Mouse (Mus musculus) thymus, postnatal 0 days (tissue): Measurements from ENCODE around the gene Asf1b. TPM values are rescaled to one million over a fixed set of nuclear protein-coding genes. Genes with fewer than 3 reads are reported as not detected.
A peak's percentile ranks its signal among the peaks of the same experiment; 100 is the strongest.
"Not testable (repeated sequence)": the region's sequence is repeated elsewhere in the genome, so short reads cannot be mapped to it uniquely, and the experiment has no call there.

ENCODE experiments used
- DNase-seq: peaks from one replicate; pipeline ENCODE4 v3.0.0-alpha.2; 2015; ENCODE audit warnings: low spot score
- polyA plus RNA-seq: library from polyadenylated mRNA; unstranded; fragments of >200 nt; fragmentation: Nextera tagmentation; extraction: Ambion mirVana; gene quantifications from 2 replicates; pipeline ENCODE4 v1.2.1, GENCODE M21; 2015

Gene Asf1b
- polyA plus RNA-seq, 1 experiment from 2014 or later, result 117 TPM

DNA sequence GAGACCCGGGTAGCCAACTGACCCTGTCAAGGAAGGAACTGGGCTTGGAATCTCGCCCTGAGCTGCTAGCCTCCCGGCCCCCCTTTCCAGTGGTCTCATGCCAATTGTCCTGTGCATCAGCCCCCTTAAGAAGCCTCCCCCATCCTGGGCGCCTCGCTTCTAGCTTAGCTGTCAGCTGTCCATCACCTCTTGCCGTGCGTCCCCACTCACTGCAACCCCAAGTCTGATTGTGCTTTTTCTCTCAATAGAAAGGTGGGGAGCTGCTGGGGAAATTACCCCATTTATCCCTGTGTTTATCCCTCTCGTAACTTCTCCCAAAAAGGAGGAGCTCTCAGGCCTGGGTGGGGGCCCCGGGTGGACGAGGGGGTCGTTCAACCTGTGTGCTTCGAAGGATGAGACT lies 40.7 kb downstream of the Asf1b start:
- DNase-seq, result no peak

DNA sequence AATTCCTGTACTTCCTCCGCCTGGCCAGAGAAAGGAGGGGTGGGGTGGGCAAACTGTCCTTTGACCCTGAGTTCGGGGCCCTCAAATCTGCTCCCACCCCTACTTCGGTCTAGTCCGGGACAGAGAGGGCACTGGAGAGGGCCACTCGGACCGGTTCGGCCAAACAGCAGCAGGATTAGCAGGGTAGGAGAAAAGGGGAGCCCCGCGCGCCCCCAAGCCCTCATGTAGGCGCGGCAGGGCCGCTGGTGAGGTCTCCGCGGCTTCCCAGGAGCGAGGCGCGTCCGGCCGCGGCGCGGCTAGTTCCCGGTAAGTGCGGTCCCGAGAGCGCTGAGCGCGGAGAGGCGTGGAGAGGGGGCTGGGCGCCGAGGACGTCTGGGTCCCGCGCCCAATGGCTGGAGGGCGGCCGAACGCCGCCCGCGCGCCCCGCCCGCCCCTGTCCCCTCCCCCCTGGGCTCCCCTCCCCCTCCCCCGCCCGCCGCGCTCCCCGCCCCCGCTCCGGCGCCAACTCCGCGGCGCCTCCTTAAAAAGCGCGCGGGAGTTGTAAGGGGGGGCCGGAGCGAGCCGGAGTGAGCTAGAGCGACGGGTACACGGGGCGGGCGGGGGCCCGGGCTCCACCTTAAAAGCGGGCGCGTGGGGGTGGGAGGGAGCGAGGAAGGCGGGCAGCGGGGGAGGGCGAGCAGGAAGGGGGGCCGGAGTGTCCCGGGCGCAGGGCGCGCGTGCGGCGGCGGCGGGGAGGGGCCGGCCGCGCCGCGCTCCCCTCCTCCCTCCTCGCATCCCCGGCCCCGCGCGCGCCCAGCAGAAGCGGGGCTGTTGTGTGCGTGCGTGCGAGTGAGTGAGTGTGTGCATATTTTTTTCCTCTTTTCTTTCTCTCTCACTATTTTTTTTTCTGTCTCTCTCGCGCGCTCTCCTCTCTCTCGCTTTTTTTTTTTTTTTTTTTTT lies 41.5 kb downstream of the Asf1b start:
- DNase-seq, result peak; percentile 71

DNA sequence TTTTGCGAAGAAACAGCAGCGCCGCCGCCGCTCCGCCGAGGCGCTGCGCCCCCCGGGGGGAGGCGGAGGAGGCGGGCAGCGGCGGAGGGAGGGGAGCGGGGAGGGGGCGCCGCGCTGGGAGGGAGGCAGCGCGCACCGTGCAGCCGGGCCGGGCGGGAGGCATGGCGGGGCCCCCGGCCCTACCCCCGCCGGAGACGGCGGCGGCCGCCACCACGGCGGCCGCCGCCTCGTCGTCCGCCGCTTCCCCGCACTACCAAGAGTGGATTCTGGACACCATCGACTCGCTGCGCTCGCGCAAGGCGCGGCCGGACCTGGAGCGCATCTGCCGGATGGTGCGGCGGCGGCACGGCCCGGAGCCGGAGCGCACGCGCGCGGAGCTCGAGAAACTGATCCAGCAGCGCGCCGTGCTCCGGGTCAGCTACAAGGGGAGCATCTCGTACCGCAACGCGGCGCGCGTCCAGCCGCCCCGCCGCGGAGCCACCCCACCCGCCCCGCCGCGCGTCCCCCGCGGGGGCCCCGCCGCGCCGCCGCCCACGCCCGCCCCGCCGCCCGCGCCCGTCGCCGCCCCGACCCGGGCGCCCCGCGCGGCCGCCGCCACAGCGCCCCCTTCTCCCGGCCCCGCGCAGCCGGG lies 42.3 kb downstream of the Asf1b start, which contains the start of gene Samd1:
Samd1 (plus strand) TSS at position 162 of the 631 bp plus-strand sequence.
- DNase-seq, result peak; percentile 49

- DNase-seq, result peak; percentile 66
These were observed 43.1 kb downstream of the Asf1b start for GRCm38 (mm10) chr8:83998231-83999056.

- DNase-seq, result no peak
These were observed 43.9 kb downstream of the Asf1b start for GRCm38 (mm10) chr8:83999057-83999705.

- no peak for DNase-seq
These were observed 44.5 kb downstream of the Asf1b start for GRCm38 (mm10) chr8:83999825-84000224.

GRCm38 (mm10) chr8:84001281-84002000 lies 46.1 kb downstream of the Asf1b start, which contains the start of gene 1700067K01Rik:
Gene 1700067K01Rik (plus strand): TSS chr8:84001502.
- no peak for DNase-seq

DNA sequence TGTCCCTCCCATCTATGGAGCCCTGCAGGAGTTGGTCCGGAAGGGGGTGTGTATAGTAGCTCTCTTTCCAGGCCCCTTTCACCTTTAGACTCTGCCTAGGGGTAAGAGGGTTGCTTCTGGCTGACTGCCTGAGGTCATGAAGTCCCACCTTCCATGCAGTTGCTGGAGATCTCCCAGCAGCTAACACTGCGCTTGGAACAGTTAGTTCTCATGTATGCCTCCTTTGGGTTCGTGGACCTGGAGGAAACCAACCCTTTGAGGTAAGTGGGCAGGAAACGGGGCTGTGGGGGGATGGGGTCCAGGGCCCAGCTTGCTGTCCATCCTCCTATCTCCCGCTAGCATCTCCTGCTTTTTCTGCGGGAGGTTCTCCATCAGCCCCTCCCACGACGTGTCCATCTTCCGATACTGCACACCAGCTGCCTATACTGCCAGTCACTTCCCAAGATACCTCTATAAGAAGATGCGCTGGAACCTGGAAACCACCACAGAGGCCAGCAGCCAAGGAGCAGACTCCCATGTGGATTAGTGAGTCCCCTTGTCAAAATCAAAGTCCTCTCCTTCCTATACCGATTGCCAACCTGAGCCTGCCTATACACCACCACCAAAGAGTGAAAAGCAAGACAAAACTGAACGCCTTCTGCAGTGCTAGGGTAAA lies 47.8 kb downstream of the Asf1b start:
- DNase-seq, result no peak

- DNase-seq, result no peak
These were observed 48.4 kb downstream of the Asf1b start for GRCm38 (mm10) chr8:84003612-84004246.

DNA sequence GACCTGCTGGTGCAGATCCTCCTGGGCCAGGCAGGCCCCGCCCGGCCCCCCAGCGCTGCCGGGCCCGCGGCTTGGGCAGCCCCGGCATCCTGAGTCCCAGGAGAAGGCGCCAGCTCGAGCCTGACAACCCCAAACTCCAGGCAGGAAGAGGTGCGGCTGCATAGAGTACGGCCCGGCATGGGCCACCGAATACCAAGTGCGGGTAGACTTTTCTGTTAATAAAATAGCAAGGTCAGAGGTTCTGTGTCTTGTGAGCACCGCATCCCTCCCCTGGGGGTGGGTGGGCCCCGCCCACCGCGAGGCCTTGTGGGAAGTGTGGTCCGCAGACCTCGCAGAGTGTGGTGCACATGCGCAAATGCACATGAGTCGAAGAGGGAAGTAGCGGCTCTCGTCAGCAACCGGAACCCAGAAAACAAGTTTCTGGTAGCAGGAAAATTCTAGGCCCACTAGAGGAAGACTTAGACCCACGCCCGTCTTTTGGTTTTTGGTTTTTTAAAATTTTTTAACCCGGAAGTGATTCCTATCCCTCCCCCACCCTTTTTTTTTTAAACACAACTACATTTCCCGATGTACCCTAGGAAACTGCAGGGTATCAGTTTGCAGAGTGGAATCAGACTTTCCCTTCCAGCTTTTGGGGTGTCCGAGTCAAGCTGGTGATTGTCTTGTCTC lies 49.4 kb downstream of the Asf1b start:
- DNase-seq, result peak; percentile 96

DNA sequence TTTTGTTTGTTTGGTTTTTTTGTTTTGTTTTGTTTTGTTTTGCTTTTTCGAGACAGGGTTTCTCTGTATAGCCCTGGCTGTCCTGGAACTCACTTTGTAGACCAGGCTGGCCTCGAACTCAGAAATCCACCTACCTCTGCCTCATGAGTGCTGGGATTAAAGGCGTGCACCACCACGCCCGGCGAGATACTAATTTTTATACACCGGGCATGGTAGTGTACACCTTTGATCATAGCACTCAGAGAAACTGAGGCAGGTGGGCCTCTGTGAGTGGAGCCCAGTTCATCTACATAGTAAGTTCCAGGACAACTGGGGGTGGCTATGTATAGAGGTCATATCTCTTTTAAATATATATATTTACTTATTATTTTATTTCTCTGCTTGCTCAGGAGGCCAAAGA lies 50.2 kb downstream of the Asf1b start:
- not testable (repeated sequence) for DNase-seq

DNA sequence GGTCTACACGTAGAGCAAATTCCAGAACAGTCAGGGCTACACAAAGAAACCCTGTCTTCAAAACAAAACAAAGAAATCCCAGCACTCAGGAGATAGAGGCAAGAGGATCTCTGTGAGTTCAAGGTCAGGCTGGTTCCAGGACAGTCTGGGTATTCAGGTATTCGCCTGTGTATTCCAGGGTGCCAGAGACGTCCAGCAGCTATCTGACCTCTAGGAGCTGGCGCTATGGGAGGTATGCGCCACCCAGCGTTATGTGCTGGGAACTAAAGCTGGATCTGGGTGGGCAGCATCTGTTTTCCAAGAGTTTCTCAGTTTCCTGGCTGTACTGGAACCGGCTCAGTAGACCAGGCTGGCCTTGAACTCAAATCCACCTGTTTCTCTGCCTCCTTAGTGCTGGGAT lies 53.1 kb downstream of the Asf1b start:
- DNase-seq, result no peak

DNA sequence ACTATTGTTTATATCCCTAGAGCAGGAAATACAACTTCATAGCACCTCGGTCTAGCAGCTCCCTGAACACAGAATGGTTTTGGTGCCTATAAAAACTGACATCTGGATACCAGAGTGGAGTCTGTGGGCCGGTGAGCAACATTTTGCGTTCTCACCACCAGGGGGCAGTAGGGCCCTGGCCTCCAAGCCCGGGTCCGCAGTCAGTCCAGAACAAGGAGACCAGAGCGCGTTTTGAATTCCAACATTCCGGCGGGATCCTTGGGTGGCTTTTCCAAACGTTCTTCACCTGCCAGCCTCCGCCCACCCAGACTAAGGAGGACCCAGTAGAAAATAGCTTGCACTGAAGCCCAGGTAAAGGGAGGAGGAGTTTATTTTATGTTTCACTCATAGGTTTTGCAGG lies 54.6 kb downstream of the Asf1b start:
- peak; percentile 77 for DNase-seq

- peak; percentile 72 for DNase-seq
These were observed 55.6 kb downstream of the Asf1b start for GRCm38 (mm10) chr8:84010625-84011611.

DNA sequence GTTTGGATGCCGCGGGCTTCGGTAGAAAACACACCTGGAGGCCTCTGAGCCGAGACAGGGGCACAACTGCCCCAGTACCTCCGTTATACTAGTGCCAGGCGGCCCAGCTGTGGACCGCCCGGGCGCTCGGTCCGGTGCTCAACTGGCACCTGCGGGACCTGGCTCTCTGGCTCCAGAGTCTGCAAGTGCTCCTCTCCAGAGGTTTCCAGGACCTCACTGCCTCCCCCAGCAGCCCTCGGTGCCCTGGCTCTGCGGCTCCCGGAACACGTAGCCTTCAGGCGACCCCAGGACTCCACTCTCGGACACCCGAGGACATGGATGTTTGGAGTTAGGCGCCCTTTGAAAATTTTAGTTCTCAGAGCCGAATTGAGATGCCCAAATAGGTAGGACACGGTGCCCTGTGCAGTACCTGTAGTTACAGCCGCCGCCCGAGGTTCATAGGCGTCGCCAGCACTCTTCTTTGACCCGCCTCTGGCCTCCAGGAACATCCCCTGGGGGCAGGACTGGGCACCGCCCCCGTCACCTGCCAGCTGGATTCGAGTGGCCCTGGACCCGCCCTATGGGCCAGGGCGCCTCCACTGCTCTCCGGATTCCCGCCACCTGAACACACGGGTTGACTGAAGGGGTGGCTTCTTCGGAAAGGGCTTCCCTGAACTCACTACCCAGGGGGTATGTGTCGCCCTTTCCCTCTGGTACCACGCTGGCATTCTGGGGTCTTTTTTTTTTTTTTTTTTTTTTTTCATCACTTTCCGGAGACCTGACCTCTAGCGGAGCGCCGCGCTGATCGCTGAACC lies 56.6 kb downstream of the Asf1b start, which contains the start of gene 2210011C24Rik:
2210011C24Rik (minus strand) TSS at position 467 of the 794 bp plus-strand sequence.
- DNase-seq, result no peak

- no peak for DNase-seq
These were observed 57.3 kb downstream of the Asf1b start for GRCm38 (mm10) chr8:84012499-84013165.
